Mouse (Mus musculus): ENCODE results near the gene Tent5b.
"Not testable (repeated sequence)": the region's sequence is repeated elsewhere in the genome, so short reads cannot be mapped to it uniquely, and the experiment has no call there.

Tent5b gene

GRCm38 (mm10) chr4:133504300-133504699, 24.4 kb downstream of the Tent5b start:
- no peak for DNase-seq

- peak; percentile 34 for DNase-seq
Measured at GRCm38 (mm10) chr4:133504755-133505485, 25.0 kb downstream of the Tent5b start.

- DNase-seq = no peak
Measured at GRCm38 (mm10) chr4:133506573-133506972, 26.6 kb downstream of the Tent5b start.

GRCm38 (mm10) chr4:133508990-133509389, 29.1 kb downstream of the Tent5b start:
- peak; percentile 88 for DNase-seq

GRCm38 (mm10) chr4:133511050-133511449, 31.1 kb downstream of the Tent5b start:
- DNase-seq = peak; percentile 75

GRCm38 (mm10) chr4:133512511-133512910, 32.6 kb downstream of the Tent5b start:
- not testable (repeated sequence) for DNase-seq

- DNase-seq = peak; percentile 83
Measured at GRCm38 (mm10) chr4:133512972-133513371, 33.0 kb downstream of the Tent5b start.

- no peak for DNase-seq
Measured at GRCm38 (mm10) chr4:133518601-133519368, 38.9 kb downstream of the Tent5b start, which contains the start of gene Kdf1. Gene Kdf1, plus strand, starts transcription at chr4:133518963.

GRCm38 (mm10) chr4:133519369-133519665, 39.4 kb downstream of the Tent5b start:
- no peak for DNase-seq

- no peak for DNase-seq
Measured at GRCm38 (mm10) chr4:133521502-133521901, 41.6 kb downstream of the Tent5b start.

GRCm38 (mm10) chr4:133527788-133528187, 47.9 kb downstream of the Tent5b start:
- no peak for DNase-seq

GRCm38 (mm10) chr4:133532777-133533176, 52.8 kb downstream of the Tent5b start:
- DNase-seq = no peak

- DNase-seq = no peak
Measured at GRCm38 (mm10) chr4:133536081-133536480, 56.1 kb downstream of the Tent5b start.

GRCm38 (mm10) chr4:133536652-133537051, 56.7 kb downstream of the Tent5b start:
- no peak for DNase-seq
